Comparison of ENCODE assay signal across 10 mouse cellular contexts in genomic region chr4:62700426-62700825, GRCm38 (mm10).
DNase-seq lines count a peak whose midpoint lies in the region; ATAC-seq and TF ChIP-seq lines count a peak whose summit lies in the region.
"Had no signal": no experiment of that assay in that cellular context is flagged by ENCODE, and none has a peak within 500 bp of the region (broad histone marks: within the 10 kb centered on the region; RNA-seq: fewer than 3 reads in every experiment).

No protein-coding gene starts in this region.

- H3K4me3 ChIP-seq in heart, embryonic 15.5 days, result peak overlapping the region; percentile 59
- peak overlapping the region; percentile 46 for H3K4me3 ChIP-seq in C2C12 (ENCODE audit: insufficient read depth, poor library complexity, severe bottlenecking)
- H3K4me3 ChIP-seq in embryonic facial prominence, embryonic 12.5 days, result peak overlapping the region; percentile 33
- H3K4me3 ChIP-seq in liver, embryonic 11.5 days (ENCODE audit: low read depth, low read length), result no peak overlapping the region
- H3K4me3 ChIP-seq in thymus, adult 2 months (ENCODE audit: control insufficient read depth, insufficient read depth, low read length), result no peak overlapping the region

- H3K4me1 ChIP-seq in heart, embryonic 15.5 days (replicated peaks), result peaks cover 80% of the 10 kb centered on the region
- H3K4me1 ChIP-seq in embryonic facial prominence, embryonic 12.5 days, result peaks cover 43% of the 10 kb centered on the region
- peaks cover 5% of the 10 kb centered on the region for H3K4me1 ChIP-seq in liver, embryonic 11.5 days (replicated peaks; ENCODE audit: control insufficient read depth, insufficient read depth, low read length)
- H3K4me1 ChIP-seq in thymus, adult 2 months (replicated peaks; ENCODE audit: control insufficient read depth, insufficient read depth, low read length), result peaks cover 8% of the 10 kb centered on the region

- H3K27me3 ChIP-seq in heart, embryonic 15.5 days, result no peaks in the 10 kb centered on the region
- H3K27me3 ChIP-seq in C2C12 (ENCODE audit: control insufficient read depth, insufficient read depth, insufficient read length), result no peaks in the 10 kb centered on the region
- H3K27me3 ChIP-seq in embryonic facial prominence, embryonic 12.5 days, result no peaks in the 10 kb centered on the region
- no peaks in the 10 kb centered on the region for H3K27me3 ChIP-seq in liver, embryonic 11.5 days (replicated peaks; ENCODE audit: control insufficient read depth, insufficient read depth, low read length)
- H3K27me3 ChIP-seq in thymus, adult 2 months (ENCODE audit: control insufficient read depth, insufficient read depth, low read length), result no peaks in the 10 kb centered on the region
- H3K27me3 ChIP-seq: Patski had no signal

- no peak for TF ChIP-seq POLR2A in thymus, adult 2 months (IDR thresholded peaks at IDR 0.05; ENCODE audit: control insufficient read depth, extremely low read depth, insufficient read depth, low read length, poor library complexity)

- H3K79me3 ChIP-seq in C2C12 (ENCODE audit: low read depth), result peaks cover 19% of the 10 kb centered on the region

- H3K36me3 ChIP-seq in heart, embryonic 15.5 days, result peaks cover 20% of the 10 kb centered on the region
- peaks cover 27% of the 10 kb centered on the region for H3K36me3 ChIP-seq in C2C12 (ENCODE audit: control insufficient read depth, insufficient read depth)
- H3K36me3 ChIP-seq in embryonic facial prominence, embryonic 12.5 days, result peaks cover 40% of the 10 kb centered on the region
- H3K36me3 ChIP-seq in liver, embryonic 11.5 days (ENCODE audit: control insufficient read depth, insufficient read depth, low read length), result no peaks in the 10 kb centered on the region
- H3K36me3 ChIP-seq in thymus, adult 2 months (ENCODE audit: control insufficient read depth, insufficient read depth, low read length), result no peaks in the 10 kb centered on the region; the same call in 1 of the 2 replicates

- DNase-seq in heart, adult 8-10 months (ENCODE audit: low spot score), result no peak
- no peak for DNase-seq in liver, embryonic 11.5 days (ENCODE audit: low spot score)
- DNase-seq in thymus, postnatal 10 days (ENCODE audit: low spot score in 2 of 2), result no peak
- DNase-seq in right cerebral cortex, postnatal 25 days, result no peak
- no peak for DNase-seq in thymus, adult 2 months

- H3ac ChIP-seq in C2C12 (ENCODE audit: control insufficient read depth, insufficient read length, low read depth), result peak overlapping the region; percentile 80

- 32% methylated on average over 5 of the region's 5 CpGs for WGBS in heart, embryonic 15.5 days
- 70% methylated on average over 5 of the region's 5 CpGs for WGBS in embryonic facial prominence, embryonic 12.5 days
- 66% methylated on average over 5 of the region's 5 CpGs for WGBS in liver, embryonic 11.5 days
- 95% methylated on average over 5 of the region's 5 CpGs for WGBS in thymus, adult 2 months

- peak overlapping the region; percentile 81 for H3K27ac ChIP-seq in heart, embryonic 15.5 days
- H3K27ac ChIP-seq in embryonic facial prominence, embryonic 12.5 days, result no peak overlapping the region; the same call in 1 of the 2 replicates
- no peak overlapping the region for H3K27ac ChIP-seq in liver, embryonic 11.5 days (ENCODE audit: low read depth, low read length)
- no peak overlapping the region for H3K27ac ChIP-seq in thymus, adult 2 months (ENCODE audit: control insufficient read depth, insufficient read depth, low read length)

- peak overlapping the region; percentile 71 for H3K9ac ChIP-seq in heart, embryonic 15.5 days
- H3K9ac ChIP-seq in embryonic facial prominence, embryonic 12.5 days, result peak overlapping the region; percentile 49
- H3K9ac ChIP-seq in liver, embryonic 11.5 days (ENCODE audit: low read depth, low read length), result no peak overlapping the region

- H3K79me2 ChIP-seq in C2C12 (ENCODE audit: control insufficient read depth, insufficient read depth), result peaks cover 23% of the 10 kb centered on the region

- TF ChIP-seq CTCF in C2C12 (IDR thresholded peaks at IDR 0.05; ENCODE audit: control insufficient read depth, insufficient read depth, insufficient read length), result no peak
- TF ChIP-seq CTCF in thymus, adult 2 months (IDR thresholded peaks at IDR 0.05; ENCODE audit: borderline replicate concordance, control insufficient read depth, extremely low read depth, insufficient read depth, low read length, poor library complexity), result no peak

- no peaks in the 10 kb centered on the region for H3K9me3 ChIP-seq in heart, embryonic 15.5 days (replicated peaks)
- H3K9me3 ChIP-seq in embryonic facial prominence, embryonic 12.5 days, result no peaks in the 10 kb centered on the region
- no peaks in the 10 kb centered on the region for H3K9me3 ChIP-seq in liver, embryonic 11.5 days (ENCODE audit: control insufficient read depth, low read length)

- peak overlapping the region; percentile 79 for H3K4me2 ChIP-seq in heart, embryonic 15.5 days
- peak overlapping the region; percentile 57 for H3K4me2 ChIP-seq in embryonic facial prominence, embryonic 12.5 days (replicated peaks)
- peak overlapping the region; percentile 64 for H3K4me2 ChIP-seq in liver, embryonic 11.5 days

- no peak for ATAC-seq in heart, embryonic 15.5 days (replicated peaks; ENCODE audit: insufficient number of reproducible peaks, insufficient read depth, low FRiP score, low read depth)
- no peak for ATAC-seq in embryonic facial prominence, embryonic 12.5 days (ENCODE audit: insufficient number of reproducible peaks, insufficient read depth, low FRiP score, low TSS enrichment)
- ATAC-seq in liver, embryonic 11.5 days (replicated peaks; ENCODE audit: low FRiP score), result no peak
- ATAC-seq: inflammation-experienced regulatory T-cells, adult 6 months had no signal

TF ChIP-seq in C2C12, 6 proteins besides CTCF, POLR2A, EP300 and RAD21:
- no peak for TF ChIP-seq MYOG (IDR thresholded peaks at IDR 0.05; ENCODE audit: control insufficient read depth, extremely low read depth, insufficient read length)
- no peak for TF ChIP-seq FOSL1 (IDR thresholded peaks at IDR 0.05; ENCODE audit: insufficient read depth, low read length, poor library complexity, severe bottlenecking)
- no peak for TF ChIP-seq MYOD1 (IDR thresholded peaks at IDR 0.05; ENCODE audit: control insufficient read depth, insufficient read length, low read depth)
- no peak for TF ChIP-seq MAX (IDR thresholded peaks at IDR 0.05)
- no peak for TF ChIP-seq USF1 (IDR thresholded peaks at IDR 0.05; ENCODE audit: low read depth)
TF ChIP-seq in C2C12: peak in this region for 0.

Comparison
In these comparisons a context has a peak if more than half of its experiments do, and no peak if none do; other contexts are left out.
1. H3K4me3 ChIP-seq: peak in heart, embryonic 15.5 days (single experiment), C2C12 (single experiment) and embryonic facial prominence, embryonic 12.5 days (single experiment); none in liver, embryonic 11.5 days (single experiment) and thymus, adult 2 months (single experiment).
2. Peak in every context shown above with its lines, with median percentiles within 50 percentile points of each other: H3K4me2 ChIP-seq.